Mouse (Mus musculus) neural tube, embryonic 10.5 days (tissue): ENCODE measurements around the gene Gm26661.
A peak's percentile ranks its signal among the peaks of the same experiment; 100 is the strongest.

Experiments used
- DNase-seq: peaks from one replicate; pipeline ENCODE4 v3.0.0-alpha.2; 2017; ENCODE audit warnings: low spot score; ENCODE audit errors: extremely low spot score

The Gm26661 gene

GRCm38 (mm10) chr14:7819446-7819845 lies 28.1 kb downstream of the Gm26661 start:
- no peak for DNase-seq

- no peak for DNase-seq
Measured at GRCm38 (mm10) chr14:7821341-7821740, 30.0 kb downstream of the Gm26661 start.

GRCm38 (mm10) chr14:7822693-7823092 lies 31.3 kb downstream of the Gm26661 start:
- DNase-seq, result peak; percentile 74

GRCm38 (mm10) chr14:7824651-7825268 lies 33.4 kb downstream of the Gm26661 start:
- no peak for DNase-seq

- DNase-seq, result no peak
Measured at GRCm38 (mm10) chr14:7826151-7826937, 35.0 kb downstream of the Gm26661 start.

GRCm38 (mm10) chr14:7829181-7829580 lies 37.8 kb downstream of the Gm26661 start:
- DNase-seq, result no peak

- no peak for DNase-seq
Measured at GRCm38 (mm10) chr14:7831770-7832439, 40.5 kb downstream of the Gm26661 start.

- DNase-seq, result no peak
Measured at GRCm38 (mm10) chr14:7832440-7832783, 41.0 kb downstream of the Gm26661 start.

- DNase-seq, result no peak
Measured at GRCm38 (mm10) chr14:7833458-7833857, 42.1 kb downstream of the Gm26661 start.

GRCm38 (mm10) chr14:7838564-7839089 lies 47.2 kb downstream of the Gm26661 start:
- no peak for DNase-seq

- no peak for DNase-seq
Measured at GRCm38 (mm10) chr14:7839950-7840514, 48.6 kb downstream of the Gm26661 start.
